Mouse (Mus musculus) MN1 (cell line): ENCODE measurements around the gene Plin2.
"Not testable (repeated sequence)": the region's sequence is repeated elsewhere in the genome, so short reads cannot be mapped to it uniquely, and the experiment has no call there.

ENCODE experiments used
- DNase-seq: peaks from one replicate; pipeline ENCODE4 v3.0.0-alpha.2; 2016; ENCODE audit warnings: low spot score

Plin2 gene

GRCm38 (mm10) chr4:86626496-86626895, 43.4 kb downstream of the Plin2 start:
- DNase-seq = not testable (repeated sequence)

GRCm38 (mm10) chr4:86625463-86625862, 44.4 kb downstream of the Plin2 start:
- no peak for DNase-seq

GRCm38 (mm10) chr4:86622532-86622931, 47.3 kb downstream of the Plin2 start:
- not testable (repeated sequence) for DNase-seq

GRCm38 (mm10) chr4:86622116-86622515, 47.7 kb downstream of the Plin2 start:
- DNase-seq = no peak

GRCm38 (mm10) chr4:86620506-86620905, 49.4 kb downstream of the Plin2 start:
- DNase-seq = no peak

- no peak for DNase-seq
These were observed 57.6 kb downstream of the Plin2 start for GRCm38 (mm10) chr4:86612289-86612620.

- DNase-seq = peak; percentile 96
These were observed 58.2 kb downstream of the Plin2 start, which contains the start of gene Haus6 for GRCm38 (mm10) chr4:86611524-86612288. Gene Haus6, minus strand, starts transcription at chr4:86612055.
